Mouse (Mus musculus) liver, embryonic 11.5 days (tissue): ENCODE results near the gene Zfp451. TPM values are rescaled to one million over a fixed set of nuclear protein-coding genes. Genes with fewer than 3 reads are reported as not detected.
"Not testable (repeated sequence)": the region's sequence is repeated elsewhere in the genome, so short reads cannot be mapped to it uniquely, and the experiment has no call there.

Experiments
- ATAC-seq: fragments of 200-750 bp; cut with Nextera tagmentation; replicated peaks from 2 replicates; pipeline ENCODE4 v1.8.0; 2017; ENCODE audit warnings: moderate number of reproducible peaks, mild to moderate bottlenecking, moderate TSS enrichment, moderate library complexity; ENCODE audit not compliant: low FRiP score
- DNase-seq: peaks from one replicate; pipeline ENCODE4 v3.0.0-alpha.2; 2017; ENCODE audit warnings: low spot score
- H3K27ac ChIP-seq: fragments of 300-500 bp; sonication (generic); 2 replicates; pipeline ENCODE4 v1.5.1; 2014; ENCODE audit warnings: mild to moderate bottlenecking, low read depth, low read length, control low read depth
- H3K27me3 ChIP-seq: fragments of 300-500 bp; sonication (generic); replicated peaks from 2 replicates; pipeline ENCODE4 v1.6.1; 2014; ENCODE audit warnings: low read length, mixed read lengths; ENCODE audit not compliant: control insufficient read depth, insufficient read depth
- H3K36me3 ChIP-seq: fragments of 300-500 bp; sonication (generic); 2 replicates; pipeline ENCODE4 v1.6.1; 2014; ENCODE audit warnings: mild to moderate bottlenecking, low read length, moderate library complexity, mixed read lengths; ENCODE audit not compliant: control insufficient read depth, insufficient read depth
- H3K4me1 ChIP-seq: fragments of 300-500 bp; sonication (generic); replicated peaks from 2 replicates; pipeline ENCODE4 v1.6.1; 2014; ENCODE audit warnings: low read length, mixed read lengths; ENCODE audit not compliant: control insufficient read depth, insufficient read depth
- H3K4me2 ChIP-seq: fragments of 300-500 bp; sonication (generic); 2 replicates; pipeline ENCODE4 v1.6.1; 2014; ENCODE audit warnings: mild to moderate bottlenecking, control low read depth, moderate library complexity
- H3K4me3 ChIP-seq: fragments of 300-500 bp; sonication (generic); 2 replicates; pipeline ENCODE4 v1.5.1; 2014; ENCODE audit warnings: low read depth, low read length, control low read depth
- H3K9ac ChIP-seq: fragments of 300-500 bp; sonication (generic); 2 replicates; pipeline ENCODE4 v1.6.1; 2014; ENCODE audit warnings: low read depth, low read length, control low read depth
- H3K9me3 ChIP-seq: fragments of 300-500 bp; sonication (generic); 2 replicates; pipeline ENCODE4 v1.6.1; 2016; ENCODE audit warnings: low read length, inconsistent platforms, mixed read lengths; ENCODE audit not compliant: control insufficient read depth
- WGBS: fragments of 180-500 bp; shearing (Covaris S2); extraction: QIAGEN DNeasy Blood & Tissue Kit; methylation state at CpG from one replicate; pipeline ENCODE4 v1.1.7; 2014; 5-methylcytosine and 5-hydroxymethylcytosine counted together
- polyA plus RNA-seq: library from polyadenylated mRNA; unstranded; fragments of >200 nt; fragmentation: Nextera tagmentation; extraction: Ambion mirVana; gene quantifications from 2 replicates; pipeline ENCODE4 v1.2.1, GENCODE M21; 2014

Zfp451 gene
- 20.4 and 24.7 TPM in 2 replicates for polyA plus RNA-seq

GRCm38 (mm10) chr1:33813868-33814794, at the start of gene Zfp451:
Gene Zfp451, minus strand, starts transcription at chr1:33814595.
- peak within 1 kb of the TSS; percentile 99 for H3K9ac ChIP-seq
- peaks cover 10% of the 10 kb centered on the region for H3K4me1 ChIP-seq
- H3K27ac ChIP-seq: peak within 1 kb of the TSS; percentile 86
- peak; percentile 85 for DNase-seq
- H3K36me3 ChIP-seq: peaks cover 16% of the 10 kb centered on the region
- WGBS: under 1% methylated on average over 85 of the region's 85 CpGs
- peak within 1 kb of the TSS; percentile 96 for H3K4me3 ChIP-seq
- H3K27me3 ChIP-seq: no peaks in the 10 kb centered on the region
- no peaks in the 10 kb centered on the region for H3K9me3 ChIP-seq
- peak within 1 kb of the TSS; percentile 86 for H3K4me2 ChIP-seq
- ATAC-seq: peak; percentile 86

- Histone ChIP-seq H3K4me3 (no peak overlapping the region), H3K27ac (no peak overlapping the region), H3K9ac (no peak overlapping the region), H3K36me3 (no peaks in the 10 kb centered on the region), H3K4me2 (no peak overlapping the region), H3K9me3 (no peaks in the 10 kb centered on the region), H3K4me1 (no peaks in the 10 kb centered on the region), H3K27me3 (no peaks in the 10 kb centered on the region)
- ATAC-seq (no peak), DNase-seq (no peak)
- 89% methylated on average over 2 of the region's 2 CpGs for WGBS
Measured at GRCm38 (mm10) chr1:33846807-33847206, 32.4 kb upstream of the Zfp451 start.

- Histone ChIP-seq H3K27me3 (no peaks in the 10 kb centered on the region), H3K9ac (no peak overlapping the region), H3K4me1 (no peaks in the 10 kb centered on the region), H3K4me2 (no peak overlapping the region), H3K27ac (no peak overlapping the region), H3K9me3 (no peaks in the 10 kb centered on the region), H3K36me3 (no peaks in the 10 kb centered on the region), H3K4me3 (no peak overlapping the region)
- DNase-seq (no peak), ATAC-seq (no peak)
- 78% methylated on average over 6 of the region's 6 CpGs for WGBS
Measured at GRCm38 (mm10) chr1:33843823-33844222, 29.4 kb upstream of the Zfp451 start.

- H3K4me2 ChIP-seq, H3K4me1 ChIP-seq, H3K36me3 ChIP-seq, H3K4me3 ChIP-seq, H3K27me3 ChIP-seq, H3K9me3 ChIP-seq, H3K9ac ChIP-seq, DNase-seq, ATAC-seq, H3K27ac ChIP-seq: not testable (repeated sequence)
- WGBS: 93% methylated on average over 14 of the region's 14 CpGs
Measured at GRCm38 (mm10) chr1:33838952-33839351, 24.6 kb upstream of the Zfp451 start.

- Histone ChIP-seq H3K27ac (no peak overlapping the region), H3K4me1 (no peaks in the 10 kb centered on the region), H3K4me2 (no peak overlapping the region), H3K27me3 (no peaks in the 10 kb centered on the region), H3K36me3 (no peaks in the 10 kb centered on the region), H3K4me3 (no peak overlapping the region), H3K9me3 (no peaks in the 10 kb centered on the region), H3K9ac (no peak overlapping the region)
- WGBS: 60% methylated on average over 4 of the region's 4 CpGs
- ATAC-seq (no peak), DNase-seq (no peak)
Measured at GRCm38 (mm10) chr1:33830586-33830985, 16.2 kb upstream of the Zfp451 start.

- Histone ChIP-seq H3K36me3 (peaks cover 2% of the 10 kb centered on the region; the same call in 1 of the 2 replicates), H3K4me1 (peaks cover 7% of the 10 kb centered on the region), H3K27me3 (no peaks in the 10 kb centered on the region), H3K4me3 (no peak overlapping the region), H3K9ac (no peak overlapping the region), H3K27ac (no peak overlapping the region), H3K4me2 (no peak overlapping the region), H3K9me3 (no peaks in the 10 kb centered on the region)
- ATAC-seq (no peak), DNase-seq (no peak)
- 81% methylated on average over 2 of the region's 2 CpGs for WGBS
Measured at GRCm38 (mm10) chr1:33817931-33818330, 3.5 kb upstream of the Zfp451 start.

GRCm38 (mm10) chr1:33813495-33813867, 914 bp downstream of the Zfp451 start:
- peak overlapping the region; percentile 96 for H3K4me3 ChIP-seq
- WGBS: 9% methylated on average over 11 of the region's 11 CpGs
- H3K4me2 ChIP-seq: peak overlapping the region; percentile 86
- H3K4me1 ChIP-seq: peaks cover 10% of the 10 kb centered on the region
- H3K36me3 ChIP-seq: peaks cover 20% of the 10 kb centered on the region
- ATAC-seq (peak; percentile 34), DNase-seq (no peak)
- peak overlapping the region; percentile 86; the same call in 1 of the 2 replicates for H3K27ac ChIP-seq
- no peaks in the 10 kb centered on the region for H3K27me3 ChIP-seq
- peak overlapping the region; percentile 99 for H3K9ac ChIP-seq
- H3K9me3 ChIP-seq: no peaks in the 10 kb centered on the region

- 92% methylated on average over 2 of the region's 2 CpGs for WGBS
- ATAC-seq (no peak), DNase-seq (no peak)
- Histone ChIP-seq H3K4me1 (no peaks in the 10 kb centered on the region), H3K36me3 (peaks cover 51% of the 10 kb centered on the region), H3K9me3 (no peaks in the 10 kb centered on the region), H3K4me3 (no peak overlapping the region), H3K9ac (no peak overlapping the region), H3K27ac (no peak overlapping the region), H3K27me3 (no peaks in the 10 kb centered on the region), H3K4me2 (no peak overlapping the region)
Measured at GRCm38 (mm10) chr1:33803323-33803722, 11.1 kb downstream of the Zfp451 start.

GRCm38 (mm10) chr1:33799620-33800019, 14.8 kb downstream of the Zfp451 start:
- H3K36me3 ChIP-seq: peaks cover 32% of the 10 kb centered on the region

More at GRCm38 (mm10) chr1:33799620-33800019, 14.8 kb downstream of the Zfp451 start:
- Histone ChIP-seq H3K4me3 (no peak overlapping the region), H3K4me2 (no peak overlapping the region), H3K9me3 (no peaks in the 10 kb centered on the region), H3K27me3 (no peaks in the 10 kb centered on the region), H3K9ac (no peak overlapping the region), H3K4me1 (no peaks in the 10 kb centered on the region), H3K27ac (no peak overlapping the region)
- DNase-seq: no peak
- no peak for ATAC-seq
- 78% methylated on average over 3 of the region's 3 CpGs for WGBS
